Mouse (Mus musculus): ENCODE data around the gene Cd46. TPM values are rescaled to one million over a fixed set of nuclear protein-coding genes. Genes with fewer than 3 reads are reported as not detected.

Gene Cd46
- total and polyA plus RNA-seq, 2 experiments from 2014 or later: 1.2 to 3.4 TPM

- no peak for TF ChIP-seq CTCF (IDR thresholded peaks at IDR 0.05)
- H3K27ac ChIP-seq (ENCODE audit: low read depth, low read length): peak overlapping the region; percentile 75; the same call in 1 of the 2 replicates
- H3K27me3 ChIP-seq (ENCODE audit: insufficient read depth, low read length): no peaks in the 10 kb centered on the region
- no peaks in the 10 kb centered on the region for H3K4me1 ChIP-seq (ENCODE audit: insufficient read depth, low read length)
- no peaks in the 10 kb centered on the region for H3K36me3 ChIP-seq (ENCODE audit: insufficient read depth, low read length)
- DNase-seq (ENCODE audit: low spot score) (no peak), ATAC-seq (ENCODE audit: low FRiP score) (no peak)
- H3K9ac ChIP-seq (replicated peaks; ENCODE audit: low read length, poor library complexity, severe bottlenecking): peak overlapping the region; percentile 42
- H3K4me2 ChIP-seq (ENCODE audit: low read depth, low read length, poor library complexity, severe bottlenecking): peak overlapping the region; percentile 64
- H3K9me3 ChIP-seq (ENCODE audit: low read length): no peaks in the 10 kb centered on the region
- 83% methylated on average over 4 of the region's 4 CpGs for WGBS
- peak overlapping the region; percentile 30 for H3K4me3 ChIP-seq (ENCODE audit: low read depth, low read length)
These were observed 74.4 kb downstream of the Cd46 start for GRCm38 (mm10) chr1:195017626-195018025.

DNA sequence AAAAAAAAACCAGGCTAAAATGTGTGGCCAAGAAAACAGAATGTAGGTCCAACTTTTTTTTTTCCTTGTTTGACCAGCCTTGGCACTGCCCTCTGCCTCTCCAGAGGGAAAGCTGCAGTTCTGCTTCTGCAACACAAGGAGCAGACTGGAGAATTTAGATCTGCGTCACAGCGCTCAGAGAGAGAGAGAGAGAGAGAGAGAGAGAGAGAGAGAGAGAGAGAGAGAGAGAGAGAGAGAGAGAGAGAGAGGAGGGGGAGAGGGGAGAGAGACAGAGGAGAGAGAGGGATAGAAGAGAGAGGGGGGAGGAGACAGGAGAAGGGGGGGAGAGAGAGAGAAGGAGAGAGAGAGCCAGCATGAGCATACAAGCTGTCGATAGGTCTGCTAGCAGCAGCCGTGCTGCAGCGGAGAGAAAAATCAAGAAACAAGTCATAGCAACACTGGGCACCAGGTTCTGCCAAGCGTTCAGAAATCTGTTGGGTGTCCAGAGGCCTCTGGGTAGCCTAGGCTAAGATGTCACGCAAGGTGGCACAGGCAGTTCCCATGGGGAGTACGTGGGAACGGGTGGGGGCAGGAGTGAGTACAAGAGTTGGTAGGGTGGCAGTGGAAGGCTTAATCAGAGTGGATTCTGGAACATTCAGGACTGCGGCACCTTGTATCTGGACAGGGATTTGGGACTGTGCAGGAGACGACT, 75.1 kb downstream of the Cd46 start:
- peak overlapping the region; percentile 64 for H3K4me2 ChIP-seq (ENCODE audit: low read depth, low read length, poor library complexity, severe bottlenecking)
- H3K9ac ChIP-seq (replicated peaks; ENCODE audit: low read length, poor library complexity, severe bottlenecking): peak overlapping the region; percentile 42
- H3K27ac ChIP-seq (ENCODE audit: low read depth, low read length): peak overlapping the region; percentile 75
- H3K4me1 ChIP-seq (ENCODE audit: insufficient read depth, low read length): no peaks in the 10 kb centered on the region
- DNase-seq (ENCODE audit: low spot score) (peak; percentile 89), ATAC-seq (ENCODE audit: low FRiP score) (peak; percentile 88)
- H3K27me3 ChIP-seq (ENCODE audit: insufficient read depth, low read length): no peaks in the 10 kb centered on the region
- peak; percentile 69 for TF ChIP-seq CTCF (IDR thresholded peaks at IDR 0.05)
- WGBS: 48% methylated on average over 11 of the region's 11 CpGs
- peak overlapping the region; percentile 30 for H3K4me3 ChIP-seq (ENCODE audit: low read depth, low read length)
- no peaks in the 10 kb centered on the region for H3K36me3 ChIP-seq (ENCODE audit: insufficient read depth, low read length)
- H3K9me3 ChIP-seq (ENCODE audit: low read length): no peaks in the 10 kb centered on the region

- no peak for DNase-seq (ENCODE audit: low spot score)
- H3K9ac ChIP-seq (replicated peaks; ENCODE audit: low read length, poor library complexity, severe bottlenecking): no peak overlapping the region
- H3K27me3 ChIP-seq (ENCODE audit: insufficient read depth, low read length): no peaks in the 10 kb centered on the region
- H3K4me1 ChIP-seq (ENCODE audit: insufficient read depth, low read length): no peaks in the 10 kb centered on the region
- no peak overlapping the region for H3K4me3 ChIP-seq (ENCODE audit: low read depth, low read length)
- ATAC-seq (ENCODE audit: low FRiP score): no peak
- no peak overlapping the region for H3K4me2 ChIP-seq (ENCODE audit: low read depth, low read length, poor library complexity, severe bottlenecking)
- no peak overlapping the region for H3K27ac ChIP-seq (ENCODE audit: low read depth, low read length)
- H3K9me3 ChIP-seq (ENCODE audit: low read length): no peaks in the 10 kb centered on the region
- no peaks in the 10 kb centered on the region for H3K36me3 ChIP-seq (ENCODE audit: insufficient read depth, low read length)
- 94% methylated on average over 1 of the region's 1 CpGs for WGBS
- TF ChIP-seq CTCF (IDR thresholded peaks at IDR 0.05): no peak
These were observed 76.8 kb downstream of the Cd46 start for GRCm38 (mm10) chr1:195015281-195015680.

DNA sequence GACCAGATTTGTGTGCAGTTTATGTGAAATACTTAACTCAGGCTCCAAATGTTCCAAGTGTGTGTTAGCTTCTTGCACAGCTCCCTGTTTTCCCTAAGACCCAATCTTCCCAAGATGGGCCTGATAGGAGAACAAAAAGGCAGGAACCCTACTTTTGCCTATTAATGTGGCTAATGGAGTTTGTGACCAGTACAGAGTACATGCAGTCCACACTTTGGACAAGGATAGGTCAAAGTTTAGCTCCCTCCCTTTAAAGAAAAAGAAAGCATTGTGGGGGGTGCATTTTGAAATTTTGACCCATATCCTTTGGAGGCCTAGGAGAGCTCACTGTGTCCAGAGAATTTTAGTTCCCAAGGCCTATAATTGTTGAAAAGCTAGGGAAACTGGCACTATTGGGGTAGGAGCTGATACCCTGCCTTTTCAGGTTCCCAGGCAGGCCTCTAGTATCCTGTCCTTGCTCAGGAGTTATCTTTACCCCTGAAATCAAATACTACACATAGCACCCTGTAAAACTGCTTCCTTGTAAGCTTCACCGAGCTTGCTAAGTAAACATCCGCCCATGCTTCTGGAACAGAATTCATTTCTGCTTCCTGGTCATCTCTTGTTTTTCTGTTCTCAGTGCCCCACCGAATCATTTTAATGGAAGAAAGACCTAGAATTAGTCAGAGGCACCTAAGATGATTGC, 77.7 kb downstream of the Cd46 start:
- Histone ChIP-seq H3K9ac (replicated peaks; ENCODE audit: low read length, poor library complexity, severe bottlenecking) (no peak overlapping the region), H3K36me3 (ENCODE audit: insufficient read depth, low read length) (no peaks in the 10 kb centered on the region), H3K4me1 (ENCODE audit: insufficient read depth, low read length) (no peaks in the 10 kb centered on the region), H3K4me3 (ENCODE audit: low read depth, low read length) (no peak overlapping the region), H3K27me3 (ENCODE audit: insufficient read depth, low read length) (no peaks in the 10 kb centered on the region), H3K4me2 (ENCODE audit: low read depth, low read length, poor library complexity, severe bottlenecking) (no peak overlapping the region), H3K9me3 (ENCODE audit: low read length) (no peaks in the 10 kb centered on the region), H3K27ac (ENCODE audit: low read depth, low read length) (no peak overlapping the region)
- no peak for DNase-seq (ENCODE audit: low spot score)
- 85% methylated on average over 3 of the region's 3 CpGs for WGBS
- ATAC-seq (ENCODE audit: low FRiP score): no peak
- no peak for TF ChIP-seq CTCF (IDR thresholded peaks at IDR 0.05)

GRCm38 (mm10) chr1:195012531-195012930, 79.5 kb downstream of the Cd46 start:
- Histone ChIP-seq H3K27ac (ENCODE audit: low read depth, low read length) (no peak overlapping the region), H3K4me2 (ENCODE audit: low read depth, low read length, poor library complexity, severe bottlenecking) (no peak overlapping the region), H3K4me1 (ENCODE audit: insufficient read depth, low read length) (no peaks in the 10 kb centered on the region), H3K9ac (replicated peaks; ENCODE audit: low read length, poor library complexity, severe bottlenecking) (no peak overlapping the region), H3K4me3 (ENCODE audit: low read depth, low read length) (no peak overlapping the region), H3K27me3 (ENCODE audit: insufficient read depth, low read length) (no peaks in the 10 kb centered on the region), H3K36me3 (ENCODE audit: insufficient read depth, low read length) (no peaks in the 10 kb centered on the region), H3K9me3 (ENCODE audit: low read length) (no peaks in the 10 kb centered on the region)
- TF ChIP-seq CTCF (IDR thresholded peaks at IDR 0.05): no peak
- no peak for ATAC-seq (ENCODE audit: low FRiP score)
- DNase-seq (ENCODE audit: low spot score): no peak
- 81% methylated on average over 2 of the region's 2 CpGs for WGBS

- no peak for TF ChIP-seq CTCF (IDR thresholded peaks at IDR 0.05)
- no peak overlapping the region for H3K4me3 ChIP-seq (ENCODE audit: low read depth, low read length)
- H3K4me2 ChIP-seq (ENCODE audit: low read depth, low read length, poor library complexity, severe bottlenecking): no peak overlapping the region
- no peak overlapping the region for H3K9ac ChIP-seq (replicated peaks; ENCODE audit: low read length, poor library complexity, severe bottlenecking)
- no peak for ATAC-seq (ENCODE audit: low FRiP score)
- H3K27ac ChIP-seq (ENCODE audit: low read depth, low read length): no peak overlapping the region
- no peaks in the 10 kb centered on the region for H3K36me3 ChIP-seq (ENCODE audit: insufficient read depth, low read length)
- no peaks in the 10 kb centered on the region for H3K9me3 ChIP-seq (ENCODE audit: low read length)
- no peaks in the 10 kb centered on the region for H3K27me3 ChIP-seq (ENCODE audit: insufficient read depth, low read length)
- no peak for DNase-seq (ENCODE audit: low spot score)
- H3K4me1 ChIP-seq (ENCODE audit: insufficient read depth, low read length): no peaks in the 10 kb centered on the region
These were observed 85.8 kb downstream of the Cd46 start for GRCm38 (mm10) chr1:195006267-195006666.

Measured in midbrain, postnatal 0 days (tissue).